Mouse (Mus musculus) adrenal gland, adult 8-10 months (tissue): ENCODE results near the gene Tekt4. TPM values are rescaled to one million over a fixed set of nuclear protein-coding genes. Genes with fewer than 3 reads are reported as not detected.

Experiments used
- DNase-seq: peaks from one replicate; pipeline ENCODE4 v3.0.0; 2022
- total RNA-seq, 4 experiments: library from RNA; stranded (reverse); gene quantifications; 2 replicates each; pipeline ENCODE4 v1.2.4; 2022

Tekt4 gene
- total RNA-seq, result under 1 TPM in 2 of 4 experiments, not detected in 2; 0.23 to 0.45 TPM

GRCm38 (mm10) chr17:25454272-25454671, at the start of gene Tekt4:
TSS of gene Tekt4 (plus strand) at chr17:25454615.
- no peak for DNase-seq

GRCm38 (mm10) chr17:25405224-25405895, 49.1 kb upstream of the Tekt4 start:
- DNase-seq, result no peak

GRCm38 (mm10) chr17:25406011-25406441, 48.4 kb upstream of the Tekt4 start:
- no peak for DNase-seq

GRCm38 (mm10) chr17:25407352-25407751, 47.1 kb upstream of the Tekt4 start:
- DNase-seq, result peak; percentile 52

- no peak for DNase-seq
Measured at GRCm38 (mm10) chr17:25408302-25408999, 46.0 kb upstream of the Tekt4 start.

- DNase-seq, result no peak
Measured at GRCm38 (mm10) chr17:25409621-25410020, 44.8 kb upstream of the Tekt4 start.

GRCm38 (mm10) chr17:25410180-25410579, 44.2 kb upstream of the Tekt4 start:
- peak; percentile 68 for DNase-seq

GRCm38 (mm10) chr17:25410786-25411185, 43.6 kb upstream of the Tekt4 start:
- DNase-seq, result no peak

GRCm38 (mm10) chr17:25411251-25411650, 43.2 kb upstream of the Tekt4 start:
- DNase-seq, result no peak

GRCm38 (mm10) chr17:25414209-25414608, 40.2 kb upstream of the Tekt4 start:
- DNase-seq, result no peak

GRCm38 (mm10) chr17:25414917-25415316, 39.5 kb upstream of the Tekt4 start:
- no peak for DNase-seq

GRCm38 (mm10) chr17:25415421-25415913, 38.9 kb upstream of the Tekt4 start:
- no peak for DNase-seq

GRCm38 (mm10) chr17:25416219-25416618, 38.2 kb upstream of the Tekt4 start:
- DNase-seq, result no peak

- DNase-seq, result no peak
Measured at GRCm38 (mm10) chr17:25417990-25418389, 36.4 kb upstream of the Tekt4 start.

- DNase-seq, result no peak
Measured at GRCm38 (mm10) chr17:25418926-25419325, 35.5 kb upstream of the Tekt4 start.

- no peak for DNase-seq
Measured at GRCm38 (mm10) chr17:25420998-25421397, 33.4 kb upstream of the Tekt4 start.

- no peak for DNase-seq
Measured at GRCm38 (mm10) chr17:25424526-25425080, 29.8 kb upstream of the Tekt4 start.

- no peak for DNase-seq
Measured at GRCm38 (mm10) chr17:25425996-25426395, 28.4 kb upstream of the Tekt4 start.

GRCm38 (mm10) chr17:25427441-25427840, 27.0 kb upstream of the Tekt4 start:
- peak; percentile 86 for DNase-seq

- DNase-seq, result no peak
Measured at GRCm38 (mm10) chr17:25429240-25429639, 25.2 kb upstream of the Tekt4 start.

GRCm38 (mm10) chr17:25429886-25430285, 24.5 kb upstream of the Tekt4 start:
- no peak for DNase-seq

- DNase-seq, result no peak
Measured at GRCm38 (mm10) chr17:25430534-25430933, 23.9 kb upstream of the Tekt4 start.

GRCm38 (mm10) chr17:25432433-25433181, 21.8 kb upstream of the Tekt4 start:
- no peak for DNase-seq
